Mouse (Mus musculus) kidney, postnatal 0 days (tissue): ENCODE measurements around the gene Cyp4f39. TPM values are rescaled to one million over a fixed set of nuclear protein-coding genes. Genes with fewer than 3 reads are reported as not detected.
A peak's percentile ranks its signal among the peaks of the same experiment; 100 is the strongest.
"Not testable (repeated sequence)": the region's sequence is repeated elsewhere in the genome, so short reads cannot be mapped to it uniquely, and the experiment has no call there.

Experiments used
- ATAC-seq: fragments of 200-750 bp; cut with Nextera tagmentation; replicated peaks from 2 replicates; pipeline ENCODE4 v1.8.0; 2017; ENCODE audit warnings: low read depth, moderate number of reproducible peaks, moderate TSS enrichment, moderate library complexity; ENCODE audit not compliant: low FRiP score
- DNase-seq: peaks from one replicate; pipeline ENCODE4 v3.0.0-alpha.2; 2016; ENCODE audit warnings: low spot score
- H3K27ac ChIP-seq: fragments of 300-500 bp; sonication (generic); 2 replicates; pipeline ENCODE4 v1.5.1; 2014; ENCODE audit warnings: mild to moderate bottlenecking
- H3K27me3 ChIP-seq: fragments of 300-500 bp; sonication (generic); 2 replicates; pipeline ENCODE4 v1.6.1; 2014; ENCODE audit warnings: low read length, mixed read lengths; ENCODE audit not compliant: insufficient read depth
- H3K36me3 ChIP-seq: fragments of 300-500 bp; sonication (generic); 2 replicates; pipeline ENCODE4 v1.6.1; 2014; ENCODE audit warnings: low read length, mixed read lengths; ENCODE audit not compliant: insufficient read depth
- H3K4me1 ChIP-seq: fragments of 300-500 bp; sonication (generic); replicated peaks from 2 replicates; pipeline ENCODE4 v1.6.1; 2014; ENCODE audit warnings: antibody characterized with exemption, low read length, mixed read lengths; ENCODE audit not compliant: insufficient read depth
- H3K4me2 ChIP-seq: fragments of 300-500 bp; sonication (generic); 2 replicates; pipeline ENCODE4 v1.6.1; 2014; ENCODE audit warnings: mild to moderate bottlenecking, low read length, moderate library complexity, mixed read lengths
- H3K4me3 ChIP-seq: fragments of 300-500 bp; sonication (generic); replicated peaks from 2 replicates; pipeline ENCODE4 v1.5.1; 2014; ENCODE audit warnings: low read depth, low read length
- H3K9ac ChIP-seq: fragments of 300-500 bp; sonication (generic); 2 replicates; pipeline ENCODE4 v1.6.1; 2014; ENCODE audit warnings: low read depth, low read length
- H3K9me3 ChIP-seq: fragments of 300-500 bp; sonication (generic); replicated peaks from 2 replicates; pipeline ENCODE4 v1.6.1; 2016; ENCODE audit warnings: low read length, inconsistent platforms, mixed read lengths
- CTCF ChIP-seq: IDR thresholded peaks from 2 replicates; pipeline ENCODE4 v1.5.1; 2016; ENCODE audit warnings: antibody characterized with exemption, low read depth, mild to moderate bottlenecking, moderate library complexity
- WGBS: fragments of 180-500 bp; shearing (Covaris S2); extraction: QIAGEN DNeasy Blood & Tissue Kit; methylation state at CpG from one replicate; pipeline ENCODE4 v1.1.7; 2014; 5-methylcytosine and 5-hydroxymethylcytosine counted together
- polyA plus RNA-seq: library from polyadenylated mRNA; unstranded; fragments of >200 nt; fragmentation: Nextera tagmentation; extraction: Ambion mirVana; gene quantifications from 2 replicates; pipeline ENCODE4 v1.2.1, GENCODE M21; 2015

The Cyp4f39 gene
- polyA plus RNA-seq, 1 experiment from 2014 or later: 0.54 TPM

GRCm38 (mm10) chr17:32522386-32522785 is 69.9 kb downstream of the Cyp4f39 start:
- Histone ChIP-seq H3K9me3 (no peaks in the 10 kb centered on the region), H3K36me3 (peaks cover 20% of the 10 kb centered on the region), H3K27ac (no peak overlapping the region), H3K9ac (no peak overlapping the region), H3K4me1 (no peaks in the 10 kb centered on the region), H3K27me3 (no peaks in the 10 kb centered on the region), H3K4me2 (no peak overlapping the region), H3K4me3 (no peak overlapping the region)
- 90% methylated on average over 4 of the region's 4 CpGs for WGBS
- no peak for TF ChIP-seq CTCF
- ATAC-seq (no peak), DNase-seq (no peak)

GRCm38 (mm10) chr17:32522816-32523215 is 70.3 kb downstream of the Cyp4f39 start:
- ATAC-seq: no peak
- DNase-seq: no peak
- H3K4me3 ChIP-seq: no peak overlapping the region
- no peak overlapping the region for H3K4me2 ChIP-seq
- H3K27me3 ChIP-seq: no peaks in the 10 kb centered on the region
- no peak overlapping the region for H3K27ac ChIP-seq
- TF ChIP-seq CTCF: no peak
- peaks cover 20% of the 10 kb centered on the region for H3K36me3 ChIP-seq
- H3K4me1 ChIP-seq: no peaks in the 10 kb centered on the region
- WGBS: 84% methylated on average over 5 of the region's 5 CpGs
- no peaks in the 10 kb centered on the region for H3K9me3 ChIP-seq
- no peak overlapping the region for H3K9ac ChIP-seq

GRCm38 (mm10) chr17:32523895-32524294 is 71.4 kb downstream of the Cyp4f39 start:
- no peak for ATAC-seq
- H3K9me3 ChIP-seq: no peaks in the 10 kb centered on the region
- no peak overlapping the region for H3K9ac ChIP-seq
- peaks cover 20% of the 10 kb centered on the region for H3K36me3 ChIP-seq
- TF ChIP-seq CTCF: no peak
- DNase-seq: no peak
- H3K4me3 ChIP-seq: no peak overlapping the region
- WGBS: 85% methylated on average over 11 of the region's 11 CpGs
- H3K27ac ChIP-seq: no peak overlapping the region
- H3K27me3 ChIP-seq: no peaks in the 10 kb centered on the region
- H3K4me1 ChIP-seq: no peaks in the 10 kb centered on the region
- no peak overlapping the region for H3K4me2 ChIP-seq

- H3K4me3 ChIP-seq, H3K27me3 ChIP-seq, H3K9me3 ChIP-seq, DNase-seq, H3K27ac ChIP-seq, H3K9ac ChIP-seq, ATAC-seq, H3K4me1 ChIP-seq, H3K4me2 ChIP-seq: not testable (repeated sequence)
- H3K36me3 ChIP-seq: peaks cover 17% of the 10 kb centered on the region
- WGBS: 94% methylated on average over 1 of the region's 1 CpGs
Observed at GRCm38 (mm10) chr17:32526341-32526740, 73.8 kb downstream of the Cyp4f39 start.

GRCm38 (mm10) chr17:32527748-32528147 is 75.2 kb downstream of the Cyp4f39 start:
- H3K4me2 ChIP-seq: no peak overlapping the region
- no peak overlapping the region for H3K9ac ChIP-seq
- DNase-seq (no peak), ATAC-seq (no peak)
- WGBS: 81% methylated on average over 11 of the region's 11 CpGs
- H3K27me3 ChIP-seq: no peaks in the 10 kb centered on the region
- H3K27ac ChIP-seq: no peak overlapping the region
- no peaks in the 10 kb centered on the region for H3K4me1 ChIP-seq
- H3K4me3 ChIP-seq: no peak overlapping the region
- peaks cover 14% of the 10 kb centered on the region for H3K36me3 ChIP-seq
- no peak for TF ChIP-seq CTCF
- no peaks in the 10 kb centered on the region for H3K9me3 ChIP-seq

- no peaks in the 10 kb centered on the region for H3K9me3 ChIP-seq
- peak; percentile 94 for TF ChIP-seq CTCF
- H3K4me1 ChIP-seq: no peaks in the 10 kb centered on the region
- H3K27me3 ChIP-seq: no peaks in the 10 kb centered on the region
- DNase-seq: peak; percentile 90
- ATAC-seq: peak; percentile 90
- peak overlapping the region; percentile 18 for H3K4me3 ChIP-seq
- peak overlapping the region; percentile 46; the same call in 1 of the 2 replicates for H3K9ac ChIP-seq
- WGBS: 18% methylated on average over 26 of the region's 26 CpGs
- peak overlapping the region; percentile 52 for H3K4me2 ChIP-seq
- H3K27ac ChIP-seq: no peak overlapping the region
- peaks cover 12% of the 10 kb centered on the region for H3K36me3 ChIP-seq
Observed at GRCm38 (mm10) chr17:32528408-32529337, 76.2 kb downstream of the Cyp4f39 start.

- H3K4me1 ChIP-seq, ATAC-seq, H3K4me3 ChIP-seq, H3K27me3 ChIP-seq, H3K4me2 ChIP-seq, H3K27ac ChIP-seq, H3K9me3 ChIP-seq, H3K9ac ChIP-seq, H3K36me3 ChIP-seq: not testable (repeated sequence)
- DNase-seq: peak; percentile 21
- 39% methylated on average over 4 of the region's 4 CpGs for WGBS
Observed at GRCm38 (mm10) chr17:32532356-32532755, 79.8 kb downstream of the Cyp4f39 start.
